In genomic region chr14:122471449-122472085, GRCm38 (mm10) we compare ENCODE assay signal across 14 mouse cellular contexts. TPM values are rescaled to one million over a fixed set of nuclear protein-coding genes. Genes with fewer than 3 reads are reported as not detected.
DNase-seq lines count a peak whose midpoint lies in the region; ATAC-seq and TF ChIP-seq lines count a peak whose summit lies in the region.
"Had no signal": no experiment of that assay in that cellular context is flagged by ENCODE, and none has a peak within 500 bp of the region (broad histone marks: within the 10 kb centered on the region; RNA-seq: fewer than 3 reads in every experiment).

No protein-coding gene starts in this region.

- peak; percentile 66 to 67 for DNase-seq in cerebellum, postnatal 36 days
- peak; percentile 47 for DNase-seq in hindbrain, embryonic 11.5 days (ENCODE audit: low spot score)
- DNase-seq in spleen, adult 18-20 months, result no peak
- DNase-seq in thymus, postnatal 10 days (ENCODE audit: low spot score in 2 of 2), result no peak
- no peak for DNase-seq in adrenal gland, adult 2 months
- DNase-seq in T-cell, adult 2 months (ENCODE audit: low spot score), result no peak
- DNase-seq: gastrocnemius, postnatal 10 days; layer of hippocampus, adult 9-11 months; thymus, postnatal 14 days had no signal

- no peaks in the 10 kb centered on the region for H3K36me3 ChIP-seq in hindbrain, embryonic 11.5 days (ENCODE audit: control insufficient read depth, insufficient read depth, low read length)
- no peaks in the 10 kb centered on the region for H3K36me3 ChIP-seq in midbrain, embryonic 13.5 days

- no peaks in the 10 kb centered on the region for H3K9me3 ChIP-seq in hindbrain, embryonic 11.5 days (ENCODE audit: control insufficient read depth, low read length)
- H3K9me3 ChIP-seq in midbrain, embryonic 13.5 days, result no peaks in the 10 kb centered on the region

- no peak for TF ChIP-seq CTCF in bone marrow macrophage, adult 2 months (IDR thresholded peaks at IDR 0.05; ENCODE audit: low read depth, low read length)

- H3K4me3 ChIP-seq in bone marrow macrophage, adult 2 months (ENCODE audit: insufficient read depth, low read length), result peak overlapping the region; percentile 9; the same call in 1 of the 2 replicates
- H3K4me3 ChIP-seq in hindbrain, embryonic 11.5 days (ENCODE audit: low read depth, low read length), result no peak overlapping the region
- peak overlapping the region; percentile 11 for H3K4me3 ChIP-seq in midbrain, embryonic 13.5 days (replicated peaks)

- 0 out of 2 replicates have a peak overlapping the region, but pooled peaks have one; percentile 5 for H3K9ac ChIP-seq in hindbrain, embryonic 11.5 days (ENCODE audit: low read depth, low read length)
- peak overlapping the region; percentile 39; the same call in 1 of the 2 replicates for H3K9ac ChIP-seq in midbrain, embryonic 13.5 days (replicated peaks)

- TF ChIP-seq POLR2A in bone marrow macrophage, adult 2 months (IDR thresholded peaks at IDR 0.05; ENCODE audit: borderline replicate concordance, low read depth, low read length), result no peak

- no peak overlapping the region for H3K27ac ChIP-seq in bone marrow macrophage, adult 2 months (ENCODE audit: insufficient read depth, low read depth, low read length)
- H3K27ac ChIP-seq in hindbrain, embryonic 11.5 days (ENCODE audit: low read depth, low read length), result no peak overlapping the region
- H3K27ac ChIP-seq in midbrain, embryonic 13.5 days, result peak overlapping the region; percentile 73

- ATAC-seq in hindbrain, embryonic 11.5 days (ENCODE audit: low FRiP score), result no peak
- ATAC-seq in midbrain, embryonic 13.5 days, result no peak

- peaks cover 46% of the 10 kb centered on the region for H3K27me3 ChIP-seq in hindbrain, embryonic 11.5 days (ENCODE audit: control insufficient read depth, insufficient read depth, low read length)
- H3K27me3 ChIP-seq in midbrain, embryonic 13.5 days, result peaks cover 84% of the 10 kb centered on the region

- peak overlapping the region; percentile 27 for H3K4me2 ChIP-seq in hindbrain, embryonic 11.5 days (replicated peaks; ENCODE audit: low read depth, low read length)
- peak overlapping the region; percentile 61 for H3K4me2 ChIP-seq in midbrain, embryonic 13.5 days (replicated peaks)

- WGBS in hindbrain, embryonic 11.5 days, result 10% methylated on average over 31 of the region's 31 CpGs
- 7% methylated on average over 31 of the region's 31 CpGs for WGBS in midbrain, embryonic 13.5 days

- peaks cover 2% of the 10 kb centered on the region; the same call in 1 of the 2 replicates for H3K4me1 ChIP-seq in bone marrow macrophage, adult 2 months (ENCODE audit: control insufficient read depth, insufficient read depth, low read length)
- H3K4me1 ChIP-seq in hindbrain, embryonic 11.5 days (replicated peaks; ENCODE audit: control insufficient read depth, insufficient read depth, low read length), result peaks cover 6% of the 10 kb centered on the region
- peaks cover 34% of the 10 kb centered on the region for H3K4me1 ChIP-seq in midbrain, embryonic 13.5 days (replicated peaks)

RNA-seq across cellular contexts. Expression of gene Zic2, which starts 3.7 kb away (rescaled TPM):
- not detected in 2 replicates for polyA plus RNA-seq in bone marrow macrophage, adult 2 months (2012; ENCODE audit: insufficient read depth, insufficient read length, missing spikeins)
- polyA plus RNA-seq in hindbrain, embryonic 11.5 days (2014; fragmentation: Nextera tagmentation; extraction: Ambion mirVana), result 9.5 and 11.2 TPM in 2 replicates
- 10.3 and 10.7 TPM in 2 replicates for polyA plus RNA-seq in midbrain, embryonic 13.5 days (2015; fragmentation: Nextera tagmentation; extraction: Ambion mirVana)
- not detected for total RNA-seq in adrenal gland, adult 2 months (2021)
- 0.10 and 0.41 TPM in 2 replicates for polyA plus RNA-seq in adrenal gland, adult 2 months (2012; rRNA removed)
- total RNA-seq: gastrocnemius, postnatal 10 days; heart, postnatal 10 days had no signal
- polyA plus RNA-seq: liver, embryonic 16.5 days; small intestine, adult 2 months had no signal

RNA-seq across cellular contexts. Expression of gene Zic5, which starts 6.1 kb away (rescaled TPM):
- not detected in 2 replicates for polyA plus RNA-seq in bone marrow macrophage, adult 2 months (2012; ENCODE audit: insufficient read depth, insufficient read length, missing spikeins)
- polyA plus RNA-seq in hindbrain, embryonic 11.5 days (2014; fragmentation: Nextera tagmentation; extraction: Ambion mirVana), result 19.1 and 20.1 TPM in 2 replicates
- 15.5 and 16.7 TPM in 2 replicates for polyA plus RNA-seq in midbrain, embryonic 13.5 days (2015; fragmentation: Nextera tagmentation; extraction: Ambion mirVana)
- not detected for total RNA-seq in adrenal gland, adult 2 months (2021)
- polyA plus RNA-seq in adrenal gland, adult 2 months (2012; rRNA removed), result 0.02 TPM in 1 of 2 replicates, not detected in the other
- total RNA-seq: gastrocnemius, postnatal 10 days; heart, postnatal 10 days had no signal
- polyA plus RNA-seq: liver, embryonic 16.5 days; small intestine, adult 2 months had no signal

RNA-seq across cellular contexts. Expression of gene Gm10837, which starts 18.8 kb away (rescaled TPM):
- not detected in 2 replicates for polyA plus RNA-seq in bone marrow macrophage, adult 2 months (2012; ENCODE audit: insufficient read depth, insufficient read length, missing spikeins)
- 0.35 and 0.76 TPM in 2 replicates for polyA plus RNA-seq in hindbrain, embryonic 11.5 days (2014; fragmentation: Nextera tagmentation; extraction: Ambion mirVana)
- polyA plus RNA-seq in midbrain, embryonic 13.5 days (2015; fragmentation: Nextera tagmentation; extraction: Ambion mirVana), result 0.43 and 0.73 TPM in 2 replicates
- not detected for total RNA-seq in adrenal gland, adult 2 months (2021)
- polyA plus RNA-seq in adrenal gland, adult 2 months (2012; rRNA removed), result not detected in 2 replicates
- total RNA-seq: gastrocnemius, postnatal 10 days; heart, postnatal 10 days had no signal
- polyA plus RNA-seq: liver, embryonic 16.5 days; small intestine, adult 2 months had no signal

RNA-seq across cellular contexts. Expression of gene Gm5089, which starts 20.7 kb away (rescaled TPM):
- not detected in 2 replicates for polyA plus RNA-seq in bone marrow macrophage, adult 2 months (2012; ENCODE audit: insufficient read depth, insufficient read length, missing spikeins)
- 0.99 and 1.6 TPM in 2 replicates for polyA plus RNA-seq in hindbrain, embryonic 11.5 days (2014; fragmentation: Nextera tagmentation; extraction: Ambion mirVana)
- 1.1 and 2.3 TPM in 2 replicates for polyA plus RNA-seq in midbrain, embryonic 13.5 days (2015; fragmentation: Nextera tagmentation; extraction: Ambion mirVana)
- not detected for total RNA-seq in adrenal gland, adult 2 months (2021)
- polyA plus RNA-seq in adrenal gland, adult 2 months (2012; rRNA removed), result not detected in 2 replicates
- total RNA-seq: gastrocnemius, postnatal 10 days; heart, postnatal 10 days had no signal
- polyA plus RNA-seq: liver, embryonic 16.5 days; small intestine, adult 2 months had no signal

Comparison
In these comparisons a context has a peak if more than half of its experiments do, and no peak if none do; other contexts are left out.
1. DNase-seq: peak in cerebellum, postnatal 36 days (2 of 2) and hindbrain, embryonic 11.5 days (single experiment); none in spleen, adult 18-20 months (0 of 2), thymus, postnatal 10 days (0 of 2), adrenal gland, adult 2 months (single experiment) and T-cell, adult 2 months (single experiment).
2. RNA of gene Zic5, which starts 6.1 kb away (polyA plus RNA-seq): 19.1 to 20.1 TPM in hindbrain, embryonic 11.5 days and 15.5 to 16.7 TPM in midbrain, embryonic 13.5 days; not detected in bone marrow macrophage, adult 2 months and 0.02 TPM in adrenal gland, adult 2 months; every median in the first group is over 10 times any median in the second.